Mouse (Mus musculus): ENCODE data around the gene Trappc11. TPM values are rescaled to one million over a fixed set of nuclear protein-coding genes. Genes with fewer than 3 reads are reported as not detected.
"Not testable (repeated sequence)": the region's sequence is repeated elsewhere in the genome, so short reads cannot be mapped to it uniquely, and the experiment has no call there.

Gene Trappc11
- total RNA-seq, 2 experiments from 2014 or later, result 20.6 to 20.9 TPM

DNA sequence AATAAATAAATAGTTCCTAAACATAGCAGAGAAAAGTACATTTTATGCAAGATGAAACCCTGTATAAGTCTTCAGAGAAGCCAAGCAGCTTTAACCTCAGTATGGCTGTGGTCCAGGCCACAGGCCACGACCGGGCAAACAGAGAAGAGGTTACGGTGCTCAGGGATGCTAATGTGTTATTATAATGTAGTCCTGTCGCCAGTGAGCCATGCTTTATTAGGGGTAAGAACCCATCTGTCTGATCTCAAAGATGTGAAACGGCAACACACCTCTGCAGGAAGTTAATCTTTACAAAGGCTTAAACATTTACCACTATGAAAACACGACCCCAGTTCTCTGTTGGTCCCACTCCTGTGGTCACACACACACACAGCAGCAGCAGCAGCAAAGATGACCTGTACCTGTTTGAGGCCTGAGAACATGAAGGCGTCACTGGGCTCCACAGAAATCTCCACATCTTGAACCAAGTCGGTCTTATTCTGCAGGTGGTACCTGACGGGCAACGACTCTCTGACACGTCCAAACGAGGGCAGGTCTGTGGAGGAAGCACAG is 38.6 kb downstream of the Trappc11 start:
- DNase-seq (ENCODE audit: low spot score), result no peak
- intact Hi-C loops (cut with DNase I), result loop anchor here (10.0 kb wide), 2 partner anchors 80 to 480 kb away; no protein-coding TSS in a partner anchor

DNA sequence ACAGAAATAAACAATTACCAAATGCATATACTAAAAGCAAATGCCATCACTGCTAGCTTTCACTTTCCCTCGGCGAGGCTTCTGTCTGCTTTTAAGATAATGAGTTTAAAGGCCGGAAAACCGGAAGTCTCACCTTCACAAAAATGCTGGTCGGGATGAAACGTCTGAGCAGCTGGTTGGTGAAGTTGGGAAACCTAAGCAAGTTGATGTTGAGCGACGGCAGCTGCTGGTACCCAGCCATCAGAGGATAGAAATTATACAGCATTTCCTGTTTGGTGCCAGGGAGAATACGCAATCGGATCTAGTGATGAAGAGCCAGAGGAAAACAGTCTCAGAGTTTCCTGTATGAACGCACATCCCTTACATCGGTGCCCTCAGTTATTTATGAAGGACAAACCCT is 40.2 kb downstream of the Trappc11 start:
- no peak for DNase-seq (ENCODE audit: low spot score)
- intact Hi-C loops (cut with DNase I), result loop anchor here (10.0 kb wide), 2 partner anchors 78 to 478 kb away; no protein-coding TSS in a partner anchor

DNA sequence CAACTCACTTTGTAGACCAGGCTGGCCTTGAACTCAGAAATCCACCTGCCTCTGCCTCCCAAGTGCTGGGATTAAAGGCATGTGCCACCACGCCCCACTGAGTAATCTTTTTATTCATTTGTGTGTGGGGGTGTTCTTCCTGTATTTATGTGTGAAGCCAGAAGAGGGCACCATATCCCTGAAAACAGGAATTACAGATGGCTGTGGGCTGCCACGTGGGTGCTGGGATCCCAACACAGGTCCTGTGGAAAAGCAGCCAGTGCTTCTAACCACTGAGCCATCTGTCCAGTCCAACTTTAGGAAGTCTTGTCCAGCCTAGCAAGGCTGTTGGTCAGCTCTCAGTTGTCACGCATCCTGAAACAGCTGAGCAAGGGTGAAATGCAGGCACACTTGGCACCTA is 46.0 kb downstream of the Trappc11 start:
- intact Hi-C loops (cut with DNase I), result no loop called here
- no peak for DNase-seq (ENCODE audit: low spot score)

DNA sequence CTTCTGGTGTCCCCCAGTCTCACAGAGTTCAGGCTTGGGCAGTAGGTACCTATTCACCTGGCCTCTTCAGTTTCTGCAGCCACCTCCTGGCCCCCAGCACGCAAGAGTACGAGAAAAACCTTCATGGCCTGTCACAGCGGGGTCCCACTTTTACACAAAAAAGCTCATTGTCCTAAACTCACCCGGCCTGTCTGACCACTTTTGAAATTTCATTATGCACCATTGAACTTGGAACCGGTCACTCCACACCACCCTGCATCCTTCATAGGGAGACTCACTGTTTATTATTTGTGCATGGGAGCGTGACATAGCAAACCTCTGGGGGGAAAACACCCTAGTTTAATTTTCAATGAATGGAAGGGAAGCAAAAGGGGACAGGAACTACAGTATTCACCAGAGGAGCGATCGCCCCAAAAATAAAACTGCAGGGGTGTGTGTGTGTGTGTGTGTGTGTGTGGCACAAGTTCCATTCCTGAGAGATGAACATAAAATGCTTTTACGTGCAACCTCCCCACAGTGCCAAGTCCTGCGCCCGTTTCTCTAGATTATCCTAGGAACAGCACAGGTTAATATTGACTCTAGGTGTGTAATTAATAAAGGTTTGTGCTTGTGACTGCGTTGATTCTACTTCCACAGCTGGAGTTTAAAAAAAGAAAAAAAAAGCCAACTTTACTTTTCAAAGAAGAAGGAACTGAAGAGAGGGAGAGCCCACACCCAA is 50.8 kb downstream of the Trappc11 start:
- DNase-seq (ENCODE audit: low spot score), result no peak
- intact Hi-C loops (cut with DNase I), result no loop called here

DNA sequence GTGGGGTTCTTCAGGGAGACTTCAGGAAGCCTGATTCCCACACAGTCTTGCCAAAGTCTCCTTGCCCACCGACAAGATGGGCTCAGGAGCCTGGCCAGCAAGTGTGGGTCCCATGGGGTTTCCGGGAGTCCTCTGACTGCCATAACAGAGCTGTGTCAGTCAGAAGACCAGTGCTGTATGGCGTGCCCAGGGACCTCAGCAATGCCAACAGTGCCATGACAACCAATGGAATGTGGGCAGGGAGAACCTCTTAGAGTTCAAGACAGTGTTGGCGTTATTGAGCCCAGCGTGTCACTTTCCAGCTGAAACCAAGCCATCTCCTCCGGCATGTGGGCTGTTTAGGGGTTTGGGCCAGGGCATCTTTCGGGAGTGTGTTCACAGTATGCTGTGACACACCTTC is 53.2 kb downstream of the Trappc11 start:
- intact Hi-C loops (cut with DNase I), result no loop called here
- no peak for DNase-seq (ENCODE audit: low spot score)

DNA sequence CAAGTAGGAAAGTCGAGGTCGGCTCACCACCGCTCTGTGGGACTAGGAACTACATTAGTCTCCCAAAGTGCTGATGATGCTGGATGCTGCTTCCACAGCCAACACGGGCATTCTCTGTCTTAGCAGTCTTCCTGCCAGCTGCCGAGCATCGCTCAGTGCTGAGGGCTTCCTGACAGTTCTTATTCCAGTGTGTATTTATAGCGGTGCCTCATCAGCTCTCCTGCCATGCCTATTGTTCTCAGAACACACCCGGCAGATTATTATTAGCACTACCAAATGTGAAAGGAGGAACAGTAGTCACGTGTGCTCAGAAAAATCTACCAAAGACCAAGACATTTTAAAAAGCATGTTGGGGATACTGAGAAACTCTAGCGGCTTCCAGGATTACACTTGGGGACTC is 71.6 kb downstream of the Trappc11 start:
- intact Hi-C loops (cut with DNase I), result loop anchor here (10.0 kb wide), 1 partner anchor 47 kb away; no protein-coding TSS in a partner anchor
- no peak for DNase-seq (ENCODE audit: low spot score)

DNA sequence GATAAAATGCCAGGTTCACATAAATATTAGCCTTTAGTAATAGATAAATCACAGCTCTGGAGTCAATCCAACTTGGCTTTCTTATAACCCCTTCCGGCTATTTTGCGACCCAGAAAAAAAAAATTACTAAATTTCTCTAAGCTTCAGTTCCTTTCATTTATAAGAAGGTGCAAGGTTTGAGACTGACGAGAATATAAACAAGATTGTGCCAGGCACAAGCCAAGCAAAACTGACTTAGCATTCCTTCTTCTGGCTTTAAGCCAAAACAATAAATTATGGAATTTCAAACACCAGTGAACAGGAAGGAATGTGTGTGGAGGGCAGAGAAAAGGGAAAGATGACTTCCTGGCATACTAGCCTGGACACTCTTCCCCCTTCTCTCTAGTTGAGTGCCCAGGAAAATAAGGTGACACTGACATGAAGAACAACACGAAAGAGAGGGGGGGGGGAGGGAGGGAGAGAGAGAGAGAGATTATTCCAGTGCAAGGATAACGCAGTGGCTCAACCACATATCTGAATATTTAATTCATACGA is 74.0 kb downstream of the Trappc11 start:
- intact Hi-C loops (cut with DNase I), result no loop called here
- no peak for DNase-seq (ENCODE audit: low spot score)

DNA sequence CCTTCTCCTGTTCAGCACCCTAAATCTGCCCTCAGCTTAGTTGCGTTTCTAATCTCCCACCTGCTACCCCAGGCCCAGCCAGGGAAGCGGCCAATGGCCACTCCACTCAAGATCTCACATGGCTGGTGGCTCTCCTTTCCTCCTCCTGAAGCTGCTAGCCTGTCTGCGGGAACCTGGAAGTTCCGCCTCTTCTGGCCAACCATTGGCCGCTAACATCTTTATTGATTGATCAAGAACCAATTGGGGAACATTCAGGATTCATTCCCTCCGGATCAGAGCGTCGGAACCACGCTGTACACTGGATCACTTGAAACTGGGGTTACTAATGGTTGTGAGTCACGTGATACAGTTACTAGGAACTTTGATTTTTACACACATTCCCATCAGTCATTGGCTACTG is 74.7 kb downstream of the Trappc11 start:
- no peak for DNase-seq (ENCODE audit: low spot score)
- intact Hi-C loops (cut with DNase I), result no loop called here

DNA sequence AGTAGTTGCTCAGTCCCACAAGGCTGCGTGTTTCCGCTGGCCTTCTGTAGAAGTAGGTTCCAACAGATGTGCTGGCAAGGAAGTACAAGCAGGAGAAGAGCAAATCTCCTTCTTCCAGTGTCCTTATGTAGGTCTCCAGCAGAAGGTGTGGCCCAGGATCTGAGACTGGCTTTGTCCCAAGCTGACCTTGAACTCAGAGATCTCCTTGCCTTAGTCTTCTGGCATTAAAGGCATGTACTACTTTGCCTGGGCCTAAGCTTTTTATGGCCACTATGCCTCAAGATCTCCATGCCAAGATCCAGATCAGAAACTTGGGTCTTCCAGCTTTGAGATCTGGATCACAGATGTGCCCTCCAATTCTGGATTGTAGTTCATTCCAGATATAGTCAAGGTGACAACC is 84.1 kb downstream of the Trappc11 start:
- intact Hi-C loops (cut with DNase I), result not testable (repeated sequence)

DNA sequence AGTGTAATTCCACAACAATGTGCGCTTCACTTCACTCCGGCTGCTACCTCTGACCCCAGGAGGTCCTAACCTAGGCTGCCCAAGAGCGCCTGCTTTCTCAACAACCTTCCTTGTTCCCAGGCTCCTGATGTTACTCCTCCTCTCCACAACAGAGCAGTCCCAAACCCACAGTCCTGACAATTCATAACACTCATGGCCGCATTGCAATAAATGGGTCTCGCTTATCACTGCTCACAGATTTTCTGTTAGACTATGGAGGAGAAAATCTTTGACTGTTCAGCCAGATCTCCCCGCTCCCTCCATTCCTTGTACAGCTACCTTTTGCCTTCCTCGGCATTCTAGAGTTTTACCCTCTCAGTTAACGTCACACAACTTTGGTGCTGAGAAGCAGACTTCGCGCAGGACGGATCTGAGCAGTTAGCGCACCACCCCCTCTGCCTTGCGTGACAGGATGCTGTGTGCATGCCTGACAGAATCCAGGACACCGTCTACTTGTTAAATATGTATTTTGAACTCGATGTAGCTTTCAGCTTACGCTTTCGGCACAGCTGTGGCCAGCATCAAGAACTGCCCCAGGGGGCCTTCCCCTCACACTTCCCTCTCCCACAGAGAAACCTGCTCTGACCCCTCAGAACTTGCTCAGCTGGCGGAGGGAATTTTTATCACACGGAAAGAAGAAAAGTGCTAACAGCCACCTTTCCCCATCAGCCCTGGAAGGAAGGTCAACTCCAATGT is 86.8 kb downstream of the Trappc11 start, which contains the start of gene Stox2:
TSS of gene Stox2 (minus strand) at position 51 of the 735 bp plus-strand sequence.
- DNase-seq (ENCODE audit: low spot score), result no peak
- intact Hi-C loops (cut with DNase I), result no loop called here

More for the DNA sequence above, 84.1 kb downstream of the Trappc11 start:
- DNase-seq (ENCODE audit: low spot score), result not testable (repeated sequence)

Other genes starting within 250 kb of the Trappc11 start
- 10 to 100 TPM; 12.3 to 13.8 TPM for gene Stox2, start 87.1 kb downstream of the Trappc11 start, total RNA-seq (2021)
- 10 to 100 TPM; 61.1 to 63.9 TPM for gene Rwdd4a, start 194 bp upstream of the Trappc11 start, total RNA-seq (2021)
- gene Ing2, start 142.1 kb upstream of the Trappc11 start, total RNA-seq (2021), result 1 to 10 TPM; 4.6 to 5.8 TPM
- gene Cdkn2aip, start 180.5 kb upstream of the Trappc11 start, total RNA-seq (2021), result 10 to 100 TPM in 1 of 2 experiments, 1 to 10 TPM in 1; 9.0 to 11.0 TPM